Mouse (Mus musculus) CH12.LX (cell line): Measurements from ENCODE around the gene Slc39a1. TPM values are rescaled to one million over a fixed set of nuclear protein-coding genes. Genes with fewer than 3 reads are reported as not detected.

ENCODE experiments used
- DNase-seq: peaks from one replicate; pipeline ENCODE4 v3.0.0-alpha.2; 2013; ENCODE audit errors: extremely low read depth
- H3K27ac ChIP-seq: 2 replicates; pipeline ENCODE4 v1.5.1; 2012; ENCODE audit warnings: low read depth, mild to moderate bottlenecking, control low read depth, moderate library complexity; ENCODE audit not compliant: insufficient read depth
- H3K27me3 ChIP-seq: replicated peaks from 2 replicates; pipeline ENCODE3; 2012; ENCODE audit warnings: inconsistent platforms
- H3K36me3 ChIP-seq, 2 experiments: replicated peaks in 1 of 2; 2 replicates each; pipeline versions ENCODE3 to v1.6.1; 2012; ENCODE audit warnings: inconsistent platforms in 1 of 2, low read length in 1 of 2, mild to moderate bottlenecking in 1 of 2, mixed read lengths in 1 of 2, moderate library complexity in 1 of 2; ENCODE audit not compliant: control insufficient read depth in 1 of 2, insufficient read depth in 1 of 2
- H3K4me1 ChIP-seq, 2 experiments: 2 replicates each; pipeline ENCODE4 v1.6.1; 2012; ENCODE audit warnings: inconsistent platforms in 1 of 2, moderate library complexity in 1 of 2; ENCODE audit not compliant: insufficient read depth in 2 of 2, control insufficient read depth in 1 of 2
- H3K4me2 ChIP-seq: 2 replicates; pipeline ENCODE4 v1.6.1; 2012; ENCODE audit warnings: low read depth, mild to moderate bottlenecking, control low read depth; ENCODE audit not compliant: poor library complexity, insufficient read depth, severe bottlenecking
- H3K4me3 ChIP-seq, 3 experiments: fragments of 150-350 bp in 1 of 3; sonication (generic) in 1 of 3; replicated peaks in 1 of 3; 2 replicates each; pipeline versions ENCODE3 to v1.5.1; 2011 to 2012; ENCODE audit warnings: low read depth in 2 of 3, low read length in 2 of 3, mild to moderate bottlenecking in 2 of 3, moderate library complexity in 2 of 3, control low read depth in 1 of 3, improper control_type of control experiment in 1 of 3, inconsistent platforms in 1 of 3, mixed read lengths in 1 of 3; ENCODE audit not compliant: poor library complexity in 1 of 3
- H3K79me2 ChIP-seq: replicated peaks from 2 replicates; pipeline ENCODE4 v1.6.1; 2012; ENCODE audit warnings: mild to moderate bottlenecking, moderate library complexity; ENCODE audit not compliant: control insufficient read depth, poor library complexity, insufficient read depth, severe bottlenecking; ENCODE audit errors: extremely low read depth
- H3K9ac ChIP-seq: 2 replicates; pipeline ENCODE4 v1.6.1; 2012; ENCODE audit warnings: low read depth, mild to moderate bottlenecking, control low read depth, moderate library complexity; ENCODE audit not compliant: insufficient read depth
- H3K9me3 ChIP-seq: replicated peaks from 2 replicates; pipeline ENCODE3; 2012; ENCODE audit warnings: low read length, inconsistent platforms, mixed read lengths
- BHLHE40 ChIP-seq: IDR thresholded peaks from 2 replicates; pipeline ENCODE4 v1.6.1; 2011; ENCODE audit warnings: mild to moderate bottlenecking, low read depth, low read length, improper control_type of control experiment
- CHD1 ChIP-seq: IDR thresholded peaks from 2 replicates; pipeline ENCODE4 v1.6.1; 2012; ENCODE audit warnings: low read depth, low read length, improper control_type of control experiment, inconsistent platforms
- CHD2 ChIP-seq: IDR thresholded peaks from 2 replicates; pipeline ENCODE4 v1.6.1; 2011; ENCODE audit warnings: low read length, improper control_type of control experiment
- E2F4 ChIP-seq: IDR thresholded peaks from 2 replicates; pipeline ENCODE4 v1.6.1; 2011; ENCODE audit warnings: low read depth, low read length, improper control_type of control experiment; ENCODE audit not compliant: insufficient replicate concordance
- EP300 ChIP-seq: IDR thresholded peaks from 2 replicates; pipeline ENCODE4 v1.6.1; 2011; ENCODE audit warnings: low read length, improper control_type of control experiment
- IRF4 ChIP-seq: IDR thresholded peaks from 2 replicates; pipeline ENCODE4 v1.6.1; 2014; ENCODE audit warnings: low read depth, mild to moderate bottlenecking, inconsistent platforms, low read length, improper control_type of control experiment
- JUND ChIP-seq: conservative IDR thresholded peaks from 2 replicates; pipeline ENCODE4 v1.6.1; 2011; ENCODE audit warnings: low read depth, low read length, improper control_type of control experiment
- MAX ChIP-seq: IDR thresholded peaks from 2 replicates; pipeline ENCODE4 v1.6.1; 2011; ENCODE audit warnings: low read length, improper control_type of control experiment
- MXI1 ChIP-seq: IDR thresholded peaks from 2 replicates; pipeline ENCODE4 v1.6.1; 2011; ENCODE audit warnings: mild to moderate bottlenecking, low read depth, low read length, improper control_type of control experiment
- MYC ChIP-seq: IDR thresholded peaks from 2 replicates; pipeline ENCODE4 v1.6.1; 2011; ENCODE audit warnings: low read depth, mild to moderate bottlenecking, improper control_type of control experiment, low read length
- NRF1 ChIP-seq: IDR thresholded peaks from 2 replicates; pipeline ENCODE4 v1.6.1; 2014; ENCODE audit warnings: low read depth, mild to moderate bottlenecking, inconsistent platforms, low read length, improper control_type of control experiment, moderate library complexity
- PAX5 ChIP-seq: IDR thresholded peaks from 2 replicates; pipeline ENCODE4 v1.6.1; 2012; ENCODE audit warnings: low read length, inconsistent platforms, mixed read lengths
- POLR2AphosphoS2 ChIP-seq: IDR thresholded peaks from 2 replicates; pipeline ENCODE4 v1.6.1; 2011; ENCODE audit warnings: low read depth, low read length, improper control_type of control experiment
- RCOR1 ChIP-seq: conservative IDR thresholded peaks from 2 replicates; pipeline ENCODE4 v1.6.1; 2012; ENCODE audit warnings: low read depth, mild to moderate bottlenecking, inconsistent platforms, low read length, improper control_type of control experiment
- SIN3A ChIP-seq: IDR thresholded peaks from 2 replicates; pipeline ENCODE4 v1.6.1; 2012; ENCODE audit warnings: low read length, improper control_type of control experiment, inconsistent platforms
- SMC3 ChIP-seq: IDR thresholded peaks from 2 replicates; pipeline ENCODE4 v1.6.1; 2011; ENCODE audit warnings: low read depth, low read length, improper control_type of control experiment
- UBTF ChIP-seq: IDR thresholded peaks from 2 replicates; pipeline ENCODE4 v1.6.1; 2012; ENCODE audit warnings: low read depth, mild to moderate bottlenecking, inconsistent platforms, low read length, improper control_type of control experiment, moderate library complexity
- USF1 ChIP-seq: IDR thresholded peaks from 2 replicates; pipeline ENCODE4 v1.6.1; 2014; ENCODE audit warnings: low read depth, mild to moderate bottlenecking, inconsistent platforms, low read length, improper control_type of control experiment
- USF2 ChIP-seq: conservative IDR thresholded peaks from 2 replicates; pipeline ENCODE4 v1.6.1; 2011; ENCODE audit warnings: low read depth, low read length, improper control_type of control experiment
- dilution Hi-C: fragments of 300-500 bp; cut with MboI; formaldehyde crosslinking; loops from 2 replicates; pipeline ENCODE4 v1.14.3; 2020; ENCODE audit warnings: low sequenced_read_pairs; ENCODE audit not compliant: extremely low pct_unique_long_range_greater_than_20kb, extremely low pct_ligation_motif_present
- in situ Hi-C: fragments of 300-500 bp; cut with MboI; formaldehyde crosslinking; loops from 3 replicates; pipeline ENCODE4 v1.14.3; 2019; ENCODE audit warnings: low sequenced_read_pairs, low pct_ligation_motif_present, low pct_unique_long_range_greater_than_20kb, mixed read lengths
- polyA plus RNA-seq: library from polyadenylated mRNA; unstranded; fragments of >175 nt; gene quantifications from 2 replicates; pipeline ENCODE4 v1.2.1, GENCODE M21; 2012; ENCODE audit warnings: low read depth; ENCODE audit not compliant: insufficient read length
- total RNA-seq, 2 experiments: library from RNA; depleted of rRNA; stranded (reverse); fragments of 300-350 nt in 1 of 2; fragments of >200 nt in 1 of 2; gene quantifications; 2 replicates each; pipeline ENCODE4 v1.2.3; 2012 to 2014

Gene Slc39a1
- total and polyA plus RNA-seq, 3 experiments: 23.8 to 42.2 (median 40.7) TPM

DNA sequence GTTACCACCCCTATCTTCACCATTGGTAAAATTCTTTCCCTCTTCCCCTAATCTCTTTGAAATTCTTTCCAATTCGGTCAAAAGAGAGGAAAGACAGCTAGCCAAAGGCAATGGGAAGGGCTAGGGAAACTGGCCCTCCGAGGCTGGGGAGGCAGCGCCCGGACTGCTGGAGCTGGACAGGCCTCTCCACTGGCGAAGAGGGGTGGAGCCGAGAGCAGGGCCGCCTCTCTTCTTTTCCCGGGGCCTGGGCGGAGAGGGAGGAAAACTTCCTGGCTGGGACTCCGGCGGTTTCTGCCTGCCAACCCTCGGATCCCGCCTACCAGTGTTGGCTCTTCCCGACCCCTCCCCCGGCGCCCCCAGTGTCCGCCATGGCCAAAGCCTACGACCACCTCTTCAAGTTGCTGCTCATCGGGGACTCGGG, 27.4 kb upstream of the Slc39a1 start:
- Histone ChIP-seq H3K27ac (no peak overlapping the region), H3K4me2 (peak overlapping the region; percentile 48), H3K4me1 (peaks cover 6 to 29% of the 10 kb centered on the region in 2 experiments; a peak in 3 of 4 replicates), H3K9me3 (no peaks in the 10 kb centered on the region), H3K27me3 (no peaks in the 10 kb centered on the region), H3K79me2 (no peaks in the 10 kb centered on the region), H3K9ac (no peak overlapping the region), H3K4me3 (no peak overlapping the region), H3K36me3 (no peaks in the 10 kb centered on the region)
- dilution Hi-C loops (no loop called here), in situ Hi-C loops (loop anchor here (5.0 kb wide), 1 partner anchor 152 kb away; no protein-coding TSS in a partner anchor)
- DNase-seq: no peak
- TF ChIP-seq MYC (no peak), UBTF (no peak), JUND (no peak), USF2 (no peak), IRF4 (no peak), SMC3 (no peak), PAX5 (no peak), RCOR1 (no peak), MAX (no peak), BHLHE40 (no peak), MXI1 (no peak), CHD2 (no peak)

DNA sequence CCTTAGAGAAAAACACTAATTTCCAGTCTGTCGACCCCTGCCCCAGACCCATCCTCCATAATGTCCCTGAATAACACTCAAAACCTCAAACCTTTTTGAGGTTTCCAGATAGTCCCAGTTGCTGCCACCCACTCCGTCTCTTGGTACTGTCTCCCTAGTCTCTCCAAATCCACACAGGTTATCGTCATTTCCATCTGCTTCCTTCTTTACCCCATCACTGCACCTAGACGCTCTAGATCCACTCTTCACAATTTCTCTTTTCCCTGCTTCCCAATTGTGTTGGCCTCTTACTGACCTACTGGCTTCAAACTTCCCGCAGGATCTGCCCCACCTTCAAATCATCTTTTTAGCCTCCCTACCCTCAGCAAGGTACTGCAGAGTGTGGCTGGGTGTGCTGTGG, 26.8 kb upstream of the Slc39a1 start:
- H3K4me3 ChIP-seq: no peak overlapping the region

More for the DNA sequence above, 26.8 kb upstream of the Slc39a1 start:
- Histone ChIP-seq H3K4me2 (no peak overlapping the region), H3K79me2 (no peaks in the 10 kb centered on the region), H3K9me3 (no peaks in the 10 kb centered on the region), H3K27ac (no peak overlapping the region), H3K4me1 (peaks cover 10 to 35% of the 10 kb centered on the region in 2 experiments; a peak in 3 of 4 replicates), H3K9ac (no peak overlapping the region), H3K27me3 (no peaks in the 10 kb centered on the region), H3K36me3 (no peaks in the 10 kb centered on the region)
- in situ Hi-C loops: loop anchor here (5.0 kb wide), 1 partner anchor 151 kb away; no protein-coding TSS in a partner anchor
- dilution Hi-C loops: no loop called here
- TF ChIP-seq SIN3A: no peak
- TF ChIP-seq RCOR1: no peak
- no peak for TF ChIP-seq SMC3
- TF ChIP-seq JUND: no peak
- TF ChIP-seq USF1: no peak
- no peak for TF ChIP-seq PAX5
- no peak for TF ChIP-seq POLR2AphosphoS2
- no peak for TF ChIP-seq CHD1
- no peak for TF ChIP-seq E2F4
- TF ChIP-seq MXI1: no peak
- no peak for TF ChIP-seq NRF1
- TF ChIP-seq EP300: no peak
- no peak for DNase-seq
